Mouse (Mus musculus): ENCODE measurements around the gene Ubtf.

GRCm38 (mm10) chr11:102323516-102323915 is 4.0 kb upstream of the Ubtf start:
- no peak for TF ChIP-seq CTCF (conservative IDR thresholded peaks at IDR 0.05; ENCODE audit: low read length)
- no peak for TF ChIP-seq POU5F1 (IDR thresholded peaks at IDR 0.05; ENCODE audit: borderline replicate concordance, low read length)
- TF ChIP-seq NANOG (IDR thresholded peaks at IDR 0.05; ENCODE audit: borderline replicate concordance, low read length) = no peak
